Mouse (Mus musculus): Measurements from ENCODE around the gene Me3. TPM values are rescaled to one million over a fixed set of nuclear protein-coding genes. Genes with fewer than 3 reads are reported as not detected.

Me3 gene
- total RNA-seq, 2 experiments from 2014 or later, result 138 TPM

DNA sequence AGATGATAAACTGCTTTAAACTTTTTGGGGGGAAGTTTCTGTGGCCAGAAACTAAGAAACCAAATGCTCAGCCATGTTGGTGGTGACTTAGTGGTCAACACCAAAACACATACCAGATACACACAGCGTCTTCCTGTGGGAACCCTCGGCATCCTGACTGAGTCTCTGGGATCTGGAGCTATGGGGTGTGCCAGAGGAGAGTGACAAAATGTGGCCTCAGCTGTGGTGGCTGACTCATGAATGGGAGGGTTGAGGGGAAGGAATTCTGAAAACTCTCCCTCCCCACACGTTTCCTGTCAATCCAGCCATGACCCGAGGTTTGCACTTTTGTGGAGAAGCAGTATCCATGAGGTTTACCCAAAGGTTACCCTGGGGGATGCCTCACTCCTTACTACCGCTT, 32.0 kb downstream of the Me3 start:
- DNase-seq, result no peak
- intact Hi-C loops (cut with DNase I), result no loop called here

- intact Hi-C loops (cut with DNase I), result no loop called here
- no peak for DNase-seq
Measured at GRCm38 (mm10) chr7:89666361-89666760, 34.2 kb downstream of the Me3 start.

DNA sequence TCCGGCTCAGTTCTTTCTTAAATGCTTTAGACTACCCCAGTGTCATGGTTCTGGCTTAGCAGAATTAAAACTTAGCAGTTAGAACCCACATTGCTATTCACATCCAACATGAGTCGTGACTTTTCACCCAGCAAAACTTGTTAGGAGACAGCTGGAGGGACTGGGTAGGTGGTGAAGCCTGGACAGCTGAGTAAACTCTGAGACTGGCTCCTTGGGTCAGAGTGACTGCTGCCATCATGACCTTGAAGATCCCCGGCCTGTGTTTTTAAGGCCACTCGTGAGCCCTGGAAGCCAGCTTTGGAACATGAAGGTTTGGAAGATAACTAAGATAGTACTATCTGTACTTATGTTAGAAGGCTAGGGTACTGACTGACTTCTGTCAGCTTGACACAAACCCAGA, 35.4 kb downstream of the Me3 start:
- intact Hi-C loops (cut with DNase I), result no loop called here
- no peak for DNase-seq

GRCm38 (mm10) chr7:89669461-89669860, 37.3 kb downstream of the Me3 start:
- no peak for DNase-seq
- intact Hi-C loops (cut with DNase I), result no loop called here

DNA sequence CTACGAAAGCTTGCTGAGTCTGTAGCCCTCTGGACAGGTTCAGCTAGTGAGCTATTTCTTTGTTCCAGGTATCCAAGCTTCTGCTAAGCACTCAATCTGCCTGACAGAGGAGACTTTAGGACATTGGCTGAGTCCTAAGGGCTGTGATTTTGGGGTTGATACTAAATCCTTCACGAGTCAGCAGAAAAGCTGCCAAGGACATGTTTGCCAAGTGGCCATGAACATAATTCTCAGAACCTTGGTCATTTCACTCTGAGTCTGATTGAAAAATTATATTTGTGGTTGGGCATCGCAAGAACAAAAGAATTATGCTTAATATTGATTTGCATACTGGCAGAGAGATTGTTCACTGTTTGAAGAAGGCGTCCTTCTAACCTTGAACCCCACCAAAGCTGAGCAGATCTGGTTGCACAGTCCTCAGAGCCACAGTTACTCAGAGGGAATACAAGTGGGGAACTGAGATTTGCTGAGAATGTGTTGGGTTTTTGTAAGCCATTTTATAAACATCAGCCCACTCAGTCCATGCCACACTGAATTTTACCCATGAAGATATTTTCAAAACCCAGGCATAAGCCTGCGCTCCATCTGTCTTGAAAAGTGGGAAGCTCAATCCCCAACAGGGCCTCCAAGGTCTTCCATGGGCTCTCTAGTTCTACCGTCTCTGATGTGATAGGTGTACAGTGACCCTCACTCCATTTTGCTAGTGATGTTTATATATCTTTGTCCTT, 39.1 kb downstream of the Me3 start:
- no peak for DNase-seq
- intact Hi-C loops (cut with DNase I), result no loop called here

GRCm38 (mm10) chr7:89676176-89676575, 44.0 kb downstream of the Me3 start:
- intact Hi-C loops (cut with DNase I), result no loop called here
- no peak for DNase-seq

DNA sequence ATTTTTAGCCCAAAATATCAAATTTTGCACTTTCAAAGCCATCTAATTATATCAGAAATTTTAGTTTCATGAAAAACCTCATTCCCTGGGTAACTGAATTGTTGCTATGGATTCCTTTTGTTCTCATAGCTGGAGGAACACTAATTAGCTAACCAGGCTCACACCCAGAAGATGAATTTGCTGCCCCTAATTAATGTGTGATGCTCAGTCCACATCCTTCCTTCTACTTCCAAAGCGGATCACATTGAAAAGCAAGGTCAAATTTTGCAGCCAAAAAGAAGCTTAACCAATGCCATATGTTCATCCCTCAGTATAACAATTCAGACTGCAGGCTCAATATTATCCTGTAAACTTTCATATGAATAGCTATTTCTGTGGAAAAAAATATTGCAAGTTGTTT, 45.7 kb downstream of the Me3 start:
- no peak for DNase-seq
- intact Hi-C loops (cut with DNase I), result no loop called here

GRCm38 (mm10) chr7:89678719-89679118, 46.5 kb downstream of the Me3 start:
- intact Hi-C loops (cut with DNase I), result no loop called here
- DNase-seq, result no peak

DNA sequence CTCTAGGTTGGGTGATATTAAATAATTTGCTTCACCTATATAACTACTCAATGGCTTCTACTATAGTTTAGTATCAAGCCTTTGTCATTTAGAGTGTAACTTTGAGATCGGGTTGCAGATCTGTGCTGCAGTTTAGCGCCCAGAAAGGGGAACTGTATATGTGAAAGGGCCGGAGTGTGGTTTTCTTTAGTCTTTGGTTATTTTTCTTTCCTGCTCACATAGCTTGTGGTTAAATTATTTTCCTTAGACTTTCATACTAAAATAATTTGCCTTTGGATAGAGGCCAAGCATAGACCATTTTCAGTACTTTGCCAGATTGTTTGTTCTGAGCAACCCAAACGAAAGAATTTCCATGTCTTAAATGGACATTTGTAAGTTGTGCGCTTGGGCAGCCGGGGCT, 46.9 kb downstream of the Me3 start:
- no peak for DNase-seq
- intact Hi-C loops (cut with DNase I), result no loop called here

DNA sequence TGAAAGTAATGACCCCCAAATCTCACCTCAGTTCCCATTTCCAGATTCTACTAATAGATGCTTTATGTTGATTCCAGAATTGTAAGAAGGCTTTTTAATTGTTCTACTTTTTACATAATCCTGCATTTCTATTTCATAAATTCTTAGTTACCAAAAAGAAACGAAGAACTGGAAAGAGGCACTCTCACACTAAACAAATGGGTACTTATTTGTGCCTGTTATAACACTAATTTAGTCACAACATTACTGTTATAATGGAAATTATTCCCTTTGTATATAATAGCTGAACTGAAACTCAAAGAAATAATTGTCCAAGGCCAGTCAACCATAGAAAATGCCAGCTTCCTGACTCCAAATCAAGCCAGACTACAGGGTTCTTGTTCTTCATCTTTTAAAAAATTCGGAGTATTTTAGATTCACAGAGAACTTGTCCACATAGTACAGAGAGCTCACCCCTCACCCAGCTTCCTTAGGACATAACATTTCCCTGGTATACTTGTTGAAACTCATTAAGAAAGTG, 47.5 kb downstream of the Me3 start:
- intact Hi-C loops (cut with DNase I), result no loop called here
- DNase-seq, result no peak

GRCm38 (mm10) chr7:89680891-89681290, 48.7 kb downstream of the Me3 start:
- DNase-seq, result no peak
- intact Hi-C loops (cut with DNase I), result no loop called here

- intact Hi-C loops (cut with DNase I), result no loop called here
Measured at GRCm38 (mm10) chr7:89681666-89682470, 49.7 kb downstream of the Me3 start.

DNA sequence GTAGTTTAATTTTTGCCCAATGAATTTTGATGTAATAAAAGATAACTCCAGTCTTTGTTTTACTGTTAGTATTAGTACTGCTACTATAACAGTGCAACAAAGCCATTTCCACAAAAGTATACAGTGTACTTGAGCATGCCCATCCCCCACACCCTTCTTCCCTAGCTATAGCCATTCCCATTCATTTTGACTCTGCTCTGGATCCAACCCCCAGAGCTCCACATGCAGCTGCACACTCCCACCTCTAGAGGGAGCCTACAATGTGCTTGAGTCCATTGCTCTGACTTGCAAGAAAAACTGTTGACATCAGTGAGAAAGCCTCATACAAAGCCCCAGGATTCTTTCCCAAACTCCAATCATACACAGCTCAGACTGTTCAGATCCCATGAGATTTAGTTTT, 66.0 kb downstream of the Me3 start:
- DNase-seq, result peak in 1 of 2 experiments; percentile 15
- intact Hi-C loops (cut with DNase I), result no loop called here

More at GRCm38 (mm10) chr7:89681666-89682470, 49.7 kb downstream of the Me3 start:
- no peak for DNase-seq

DNA sequence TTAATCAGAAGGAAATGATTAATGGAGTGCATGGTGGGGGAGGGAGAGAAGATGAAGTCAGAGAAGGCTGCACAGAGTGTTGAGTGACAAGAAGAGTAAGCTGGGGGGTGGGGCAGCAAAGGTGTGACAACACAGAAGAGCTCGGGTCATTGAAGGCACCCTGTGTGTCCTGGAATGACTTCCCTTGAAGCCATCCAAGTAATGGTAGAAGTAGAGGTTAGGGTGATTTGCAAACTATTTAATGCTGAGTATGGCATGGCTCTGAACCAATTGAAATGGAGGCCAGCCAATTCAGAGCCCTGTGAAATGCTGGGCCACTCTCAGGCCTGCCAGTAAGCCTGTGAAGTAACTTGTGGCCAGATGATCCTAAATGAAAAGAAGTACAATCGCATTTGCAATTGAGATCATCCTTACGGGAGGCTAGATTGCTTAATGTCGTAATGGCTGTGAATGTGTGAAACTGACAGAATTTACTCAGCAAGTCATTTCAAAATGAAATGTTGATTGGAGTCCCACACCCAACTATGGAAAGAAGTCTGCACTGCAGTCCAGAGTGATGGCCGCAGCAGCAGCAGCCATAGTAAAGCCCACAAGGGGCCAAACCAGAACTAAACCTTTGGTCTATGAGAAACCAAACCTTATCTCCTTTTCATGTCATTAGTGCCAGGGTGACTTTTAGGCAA, 67.6 kb downstream of the Me3 start:
- DNase-seq, result peak; percentile 26 to 52
- intact Hi-C loops (cut with DNase I), result no loop called here

DNA sequence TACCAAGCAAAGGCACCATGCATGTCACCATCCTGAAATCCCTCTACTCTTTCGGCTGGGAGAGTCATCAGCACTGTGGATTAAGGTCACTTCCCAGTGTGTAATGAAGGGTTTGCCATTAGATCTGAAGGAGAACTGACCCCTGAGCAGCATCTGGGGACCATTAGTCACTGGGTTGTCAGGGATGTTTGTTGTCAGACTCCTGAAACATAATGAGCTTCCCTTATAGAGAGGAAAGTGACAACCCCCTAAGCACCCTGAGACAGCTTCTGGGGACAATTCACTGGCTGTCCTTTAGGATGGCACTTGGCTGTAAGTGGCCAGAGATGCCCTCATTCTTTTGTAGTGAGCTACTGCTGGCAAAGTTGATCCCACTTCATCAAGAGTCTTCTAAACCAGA, 68.3 kb downstream of the Me3 start:
- intact Hi-C loops (cut with DNase I), result no loop called here
- DNase-seq, result no peak

GRCm38 (mm10) chr7:89710776-89711175, 78.6 kb downstream of the Me3 start:
- intact Hi-C loops (cut with DNase I), result no loop called here
- no peak for DNase-seq

- no peak for DNase-seq
- intact Hi-C loops (cut with DNase I), result no loop called here
Measured at GRCm38 (mm10) chr7:89713059-89713458, 80.9 kb downstream of the Me3 start.

- intact Hi-C loops (cut with DNase I), result no loop called here
- no peak for DNase-seq
Measured at GRCm38 (mm10) chr7:89716226-89716625, 84.0 kb downstream of the Me3 start.

- no peak for DNase-seq
- intact Hi-C loops (cut with DNase I), result no loop called here
Measured at GRCm38 (mm10) chr7:89717521-89717920, 85.3 kb downstream of the Me3 start.

GRCm38 (mm10) chr7:89718264-89718663, 86.1 kb downstream of the Me3 start:
- no peak for DNase-seq
- intact Hi-C loops (cut with DNase I), result no loop called here

- intact Hi-C loops (cut with DNase I), result no loop called here
Measured at GRCm38 (mm10) chr7:89720256-89720655, 88.1 kb downstream of the Me3 start.

More at GRCm38 (mm10) chr7:89720256-89720655, 88.1 kb downstream of the Me3 start:
- no peak for DNase-seq

Data from heart, postnatal 36 days (tissue).